Mouse (Mus musculus): ENCODE measurements around the gene Ppm1b. TPM values are rescaled to one million over a fixed set of nuclear protein-coding genes. Genes with fewer than 3 reads are reported as not detected.

The Ppm1b gene
- total RNA-seq, 1 experiment from 2014 or later: 135 TPM

DNA sequence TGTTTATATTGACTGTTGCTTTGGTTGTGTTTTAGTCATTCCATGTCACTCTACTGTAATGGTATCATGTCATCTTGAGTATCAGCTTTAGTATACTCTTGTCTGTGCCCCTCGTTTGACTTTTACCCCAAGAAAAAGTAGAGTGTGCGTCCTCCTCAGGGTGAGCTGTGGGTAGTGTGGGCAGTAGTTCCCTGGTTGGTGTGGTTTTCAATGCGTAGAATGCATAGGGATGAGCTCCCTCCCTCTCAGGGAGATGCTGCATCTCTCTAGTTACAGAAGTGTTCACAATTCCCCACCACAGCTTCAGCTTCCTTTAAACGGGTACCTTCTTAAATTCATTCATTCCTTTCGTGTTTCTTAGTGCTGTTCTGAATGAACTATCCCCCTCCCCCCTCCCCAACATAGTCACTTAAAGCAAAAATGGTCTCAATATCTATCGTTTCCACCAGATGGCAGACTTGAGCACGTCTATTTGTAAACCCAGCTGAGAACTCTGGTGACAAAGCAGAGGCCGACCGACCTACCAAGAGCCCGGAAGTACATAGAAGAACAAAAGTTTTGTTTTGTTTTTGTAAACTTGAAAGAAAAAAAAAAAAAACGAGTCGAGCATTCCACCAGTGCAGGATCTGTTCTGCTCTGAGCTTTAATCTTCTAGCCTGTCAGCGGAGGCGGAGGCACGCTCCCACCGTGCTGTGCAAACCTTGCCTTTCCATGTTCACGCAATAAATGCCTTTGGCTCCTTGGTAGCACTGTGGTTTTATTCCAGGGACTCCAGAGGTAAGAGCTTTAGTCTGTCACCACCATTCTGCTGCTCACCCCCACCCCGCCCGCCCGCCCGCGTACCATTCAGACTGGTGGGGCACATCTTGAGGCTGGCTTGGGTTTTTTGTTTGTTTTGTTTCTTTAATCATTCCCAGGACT, 67.0 kb downstream of the Ppm1b start:
- DNase-seq: peak; percentile 63

DNA sequence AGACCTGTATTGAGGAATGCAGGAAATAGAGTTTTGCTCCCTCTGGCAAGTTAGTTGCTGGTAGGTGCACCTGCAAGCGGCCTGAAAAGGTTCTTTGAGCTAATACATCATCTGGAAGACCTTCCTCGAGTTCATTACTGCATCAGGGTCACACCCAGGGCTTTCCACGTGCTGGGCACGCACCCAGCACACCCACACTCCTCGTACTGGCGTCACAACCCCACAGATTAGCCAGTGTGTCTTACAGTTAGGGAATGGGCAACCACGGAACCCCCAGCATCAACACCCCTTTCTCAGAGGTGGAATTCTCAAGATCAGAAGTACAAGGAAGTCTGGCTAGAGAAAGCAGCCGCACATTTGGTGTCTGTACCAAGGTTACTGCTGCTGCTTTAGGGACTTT, 67.7 kb downstream of the Ppm1b start:
- no peak for DNase-seq

- no peak for DNase-seq
Measured at GRCm38 (mm10) chr17:85025151-85025550, 68.6 kb downstream of the Ppm1b start.

- no peak for DNase-seq
Measured at GRCm38 (mm10) chr17:85026436-85026835, 69.9 kb downstream of the Ppm1b start.

GRCm38 (mm10) chr17:85027247-85027646, 70.7 kb downstream of the Ppm1b start:
- DNase-seq: no peak

DNA sequence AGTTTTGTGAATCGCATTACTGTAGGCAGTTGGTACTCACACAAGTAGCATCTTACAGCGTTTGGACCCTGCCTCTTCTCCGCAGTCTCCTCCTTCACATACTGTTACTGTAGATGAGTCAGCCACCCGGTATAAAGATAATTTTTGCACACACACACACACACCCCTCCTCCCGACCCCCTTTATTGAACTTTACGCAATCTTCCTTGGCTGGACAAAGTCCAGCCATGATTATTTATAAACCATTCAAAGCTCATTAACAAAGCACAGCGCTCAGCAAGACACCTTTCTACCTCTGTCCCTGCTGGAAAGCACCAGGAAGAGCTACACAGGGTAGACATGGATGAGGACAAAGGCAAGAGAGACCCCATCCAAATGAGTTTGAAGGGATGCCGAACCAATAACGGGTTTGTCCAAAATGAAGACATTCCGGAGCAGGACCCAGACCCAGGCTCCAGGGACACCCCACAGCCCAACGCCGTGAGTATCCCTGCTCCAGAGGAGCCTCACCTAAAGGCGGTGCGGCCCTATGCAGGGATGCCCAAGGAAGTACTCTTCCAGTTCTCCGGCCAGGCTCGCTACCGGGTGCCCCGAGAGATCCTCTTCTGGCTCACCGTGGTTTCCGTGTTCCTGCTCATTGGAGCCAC, 71.7 kb downstream of the Ppm1b start, which contains the start of gene Slc3a1:
Gene Slc3a1, plus strand, starts transcription at position 284 of the 647 bp plus-strand sequence.
- no peak for DNase-seq

DNA sequence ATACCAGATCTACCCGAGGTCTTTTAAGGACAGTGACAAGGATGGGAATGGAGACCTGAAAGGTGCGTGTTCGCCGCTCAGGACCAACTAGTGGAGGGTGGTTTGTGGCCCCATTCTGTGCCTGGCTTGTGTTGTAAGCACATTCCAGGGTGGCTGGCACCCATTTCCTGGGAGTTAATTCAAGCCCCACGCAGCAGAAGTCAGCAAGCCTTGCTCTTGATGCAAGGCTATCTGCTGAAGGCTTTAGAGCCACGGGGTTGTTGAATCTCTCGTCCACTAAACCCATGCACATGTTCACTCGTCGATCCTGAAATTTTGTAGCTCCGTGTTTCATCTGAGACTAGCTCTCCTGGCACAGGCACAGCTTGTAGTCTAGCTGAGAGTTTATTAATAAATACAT, 72.3 kb downstream of the Ppm1b start:
- DNase-seq: no peak

DNA sequence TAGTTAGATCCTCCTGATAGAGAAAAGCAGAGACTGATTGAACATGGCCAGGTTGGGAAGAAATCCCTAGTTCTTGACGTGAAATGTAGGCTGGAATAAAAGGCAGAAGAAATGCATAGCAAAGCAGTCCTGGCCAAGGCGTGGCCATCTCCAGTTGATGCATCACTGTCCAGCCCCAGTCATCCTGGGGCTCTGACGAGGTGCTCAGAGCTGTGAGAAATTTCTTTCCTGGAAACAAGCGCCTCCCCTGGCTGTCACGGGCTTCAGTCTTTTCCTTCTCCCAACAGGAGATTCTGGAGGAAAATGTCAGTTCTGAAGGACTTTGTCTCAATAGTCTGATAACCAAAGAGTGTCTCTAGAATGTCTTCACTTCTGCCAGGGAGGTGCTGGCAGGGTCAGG, 74.1 kb downstream of the Ppm1b start:
- DNase-seq: no peak

- DNase-seq: no peak
Measured at GRCm38 (mm10) chr17:85033087-85033486, 76.5 kb downstream of the Ppm1b start.

DNA sequence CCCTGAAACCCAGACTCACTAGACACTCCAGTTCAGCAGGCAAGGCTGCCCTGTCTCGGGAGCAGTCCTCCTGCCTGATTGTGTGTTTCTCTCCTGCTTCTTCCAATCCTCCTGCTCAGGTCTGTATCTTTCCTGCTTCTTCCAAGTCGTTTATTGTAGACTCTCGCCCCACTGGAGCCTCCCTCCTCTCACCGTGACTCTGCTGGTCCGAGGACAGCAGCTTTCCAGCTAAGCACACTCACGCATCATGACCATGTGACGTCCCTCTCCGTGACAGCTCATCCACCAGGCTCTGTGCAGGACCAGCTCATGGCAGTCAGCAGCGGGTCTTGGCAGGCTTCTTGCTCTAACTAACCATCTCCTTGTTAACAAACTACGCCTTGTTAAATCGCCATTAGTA, 77.5 kb downstream of the Ppm1b start:
- DNase-seq: peak; percentile 46

GRCm38 (mm10) chr17:85037855-85038254, 81.3 kb downstream of the Ppm1b start:
- no peak for DNase-seq

DNA sequence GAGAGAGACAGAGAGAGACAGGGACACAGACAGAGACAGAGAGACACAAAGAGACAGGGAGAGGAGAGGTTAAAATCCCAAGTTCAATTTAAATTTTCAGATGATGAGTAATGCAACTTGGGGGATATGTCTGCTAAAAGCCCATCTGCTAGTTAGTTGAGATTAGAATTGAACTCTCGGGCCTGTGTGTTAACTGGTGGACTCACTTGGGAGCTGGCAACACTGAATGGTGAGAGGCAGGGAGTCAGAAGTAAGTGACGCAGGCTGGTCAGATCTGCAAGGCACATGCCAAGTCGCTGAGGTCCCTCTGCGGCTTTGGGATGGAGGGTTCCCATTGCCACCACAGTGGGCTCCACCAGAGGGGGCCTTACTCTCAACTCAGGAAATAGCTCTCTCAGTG, 81.8 kb downstream of the Ppm1b start:
- DNase-seq: no peak

DNA sequence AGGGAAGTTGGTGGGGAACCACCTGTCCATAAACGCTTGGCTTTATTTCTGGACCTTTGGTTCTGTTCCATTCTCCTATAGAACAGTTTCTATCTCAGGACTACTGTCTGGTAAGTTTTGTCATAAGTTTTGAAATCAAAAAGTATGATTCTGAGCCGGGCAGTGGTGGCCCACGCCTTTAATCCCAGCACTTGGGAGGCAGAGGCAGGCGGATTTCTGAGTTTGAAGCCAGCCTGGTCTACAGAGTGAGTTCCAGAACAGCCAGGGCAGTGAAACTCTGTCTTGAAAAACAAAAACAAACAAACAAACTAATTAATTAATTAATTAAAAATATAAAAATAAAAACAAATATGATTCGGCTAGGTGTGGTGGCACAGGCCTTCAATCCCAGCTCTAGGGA, 82.2 kb downstream of the Ppm1b start:
- no peak for DNase-seq

GRCm38 (mm10) chr17:85040913-85041312, 84.4 kb downstream of the Ppm1b start:
- no peak for DNase-seq

DNA sequence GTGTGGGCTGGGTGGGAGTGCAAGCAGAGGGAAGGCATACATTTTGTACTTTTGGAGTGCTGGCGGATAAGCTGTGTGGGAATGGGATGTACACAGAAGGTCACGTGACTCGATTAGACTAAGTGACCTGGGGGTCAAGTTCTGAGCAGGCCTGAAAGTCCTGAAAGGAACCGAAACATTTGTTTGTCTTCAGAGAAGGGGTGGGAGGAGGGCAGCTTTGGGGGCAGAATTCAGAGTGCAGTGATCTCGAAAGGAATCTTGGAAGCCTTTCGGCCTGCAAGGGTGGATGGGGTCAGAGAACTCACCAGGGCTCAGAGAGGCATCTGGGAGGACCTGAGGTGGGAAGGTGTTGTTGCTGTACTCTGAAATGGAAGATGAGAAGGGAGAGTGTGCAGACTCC, 85.9 kb downstream of the Ppm1b start:
- no peak for DNase-seq

GRCm38 (mm10) chr17:85043404-85043816, 86.9 kb downstream of the Ppm1b start:
- no peak for DNase-seq

- DNase-seq: no peak
Measured at GRCm38 (mm10) chr17:85044466-85044865, 87.9 kb downstream of the Ppm1b start.

DNA sequence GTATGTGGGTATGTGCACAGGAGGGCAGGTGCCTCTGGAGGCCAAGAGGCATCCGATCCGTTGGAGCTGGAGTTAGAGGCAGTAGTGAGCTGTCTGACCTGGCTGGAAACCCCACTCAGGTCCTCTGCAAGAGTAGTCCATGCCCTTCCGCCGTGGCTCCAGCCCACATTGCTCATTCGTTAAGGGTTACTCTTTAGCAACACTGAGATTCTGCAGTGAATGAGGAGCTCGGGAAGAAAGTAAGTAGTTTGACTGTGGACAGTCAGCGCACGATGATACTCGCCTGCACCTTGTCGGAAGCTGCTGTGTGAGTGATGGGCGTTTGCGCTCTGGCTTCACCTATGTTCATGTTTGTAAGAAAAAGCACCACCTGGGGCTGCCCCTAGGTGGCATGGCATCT, 88.6 kb downstream of the Ppm1b start:
- no peak for DNase-seq

DNA sequence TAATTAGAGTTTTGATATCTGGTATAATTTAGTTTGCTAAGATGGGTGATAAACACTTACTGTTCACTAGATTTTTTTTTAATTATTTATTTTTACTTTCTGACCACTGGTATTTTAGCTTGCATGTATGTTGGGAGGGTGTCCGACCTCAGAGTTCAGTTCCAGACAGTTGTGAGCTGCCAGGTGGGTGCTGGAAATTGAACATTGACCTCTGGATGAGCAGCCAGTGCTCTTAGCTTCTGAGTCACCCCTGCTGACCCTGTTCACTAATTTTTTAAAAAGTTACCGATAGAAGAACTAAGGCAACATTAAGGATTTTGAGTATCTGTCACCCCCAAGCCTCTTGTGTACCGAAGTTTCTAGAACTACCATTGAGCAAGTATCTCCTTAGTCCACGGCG, 91.8 kb downstream of the Ppm1b start:
- no peak for DNase-seq

- DNase-seq: no peak
Measured at GRCm38 (mm10) chr17:85058276-85058675, 101.7 kb downstream of the Ppm1b start.

- DNase-seq: no peak
Measured at GRCm38 (mm10) chr17:85059136-85059535, 102.6 kb downstream of the Ppm1b start.

DNA sequence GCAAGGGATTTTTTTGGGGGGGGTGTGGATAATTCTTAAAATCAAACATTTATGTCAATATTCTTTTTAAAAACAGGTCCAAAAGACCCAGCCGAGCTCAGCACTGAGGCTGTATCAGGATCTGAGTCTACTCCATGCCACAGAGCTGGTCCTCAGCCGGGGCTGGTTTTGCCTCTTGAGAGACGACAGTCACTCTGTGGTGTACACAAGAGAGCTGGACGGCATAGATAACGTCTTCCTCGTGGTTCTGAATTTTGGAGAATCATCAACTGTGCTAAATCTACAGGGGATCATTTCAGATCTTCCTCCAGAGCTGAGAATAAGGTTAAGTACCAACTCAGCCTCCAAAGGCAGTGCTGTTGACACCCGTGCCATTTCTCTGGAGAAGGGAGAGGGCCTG, 107.0 kb downstream of the Ppm1b start:
- DNase-seq: no peak

- DNase-seq: no peak
Measured at GRCm38 (mm10) chr17:85067331-85067730, 110.8 kb downstream of the Ppm1b start.

GRCm38 (mm10) chr17:85070658-85071057, 114.1 kb downstream of the Ppm1b start:
- no peak for DNase-seq

All from adrenal gland, postnatal 14 days (tissue).